Mouse (Mus musculus): ENCODE results near the gene Spats2l. TPM values are rescaled to one million over a fixed set of nuclear protein-coding genes. Genes with fewer than 3 reads are reported as not detected.

Gene Spats2l
- polyA plus RNA-seq, 1 experiment: 2.2 TPM

- Histone ChIP-seq H3K4me1 (ENCODE audit: control insufficient read depth, insufficient read depth, insufficient read length, low read length) (no peaks in the 10 kb centered on the region), H3K4me3 (ENCODE audit: insufficient read depth, low read depth, low read length) (no peak overlapping the region), H3K27ac (replicated peaks; ENCODE audit: low read depth, low read length) (no peak overlapping the region)
Measured at GRCm38 (mm10) chr1:57890259-57890902, 116.4 kb downstream of the Spats2l start.

GRCm38 (mm10) chr1:57890903-57891267 is 116.9 kb downstream of the Spats2l start:
- no peaks in the 10 kb centered on the region for H3K4me1 ChIP-seq (ENCODE audit: control insufficient read depth, insufficient read depth, insufficient read length, low read length)
- no peak overlapping the region for H3K4me3 ChIP-seq (ENCODE audit: insufficient read depth, low read depth, low read length)
- no peak overlapping the region; the same call in 1 of the 2 replicates for H3K27ac ChIP-seq (replicated peaks; ENCODE audit: low read depth, low read length)

GRCm38 (mm10) chr1:57901494-57901893 is 127.5 kb downstream of the Spats2l start:
- Histone ChIP-seq H3K4me3 (ENCODE audit: insufficient read depth, low read depth, low read length) (no peak overlapping the region), H3K4me1 (ENCODE audit: control insufficient read depth, insufficient read depth, insufficient read length, low read length) (no peaks in the 10 kb centered on the region), H3K27ac (replicated peaks; ENCODE audit: low read depth, low read length) (no peak overlapping the region)

DNA sequence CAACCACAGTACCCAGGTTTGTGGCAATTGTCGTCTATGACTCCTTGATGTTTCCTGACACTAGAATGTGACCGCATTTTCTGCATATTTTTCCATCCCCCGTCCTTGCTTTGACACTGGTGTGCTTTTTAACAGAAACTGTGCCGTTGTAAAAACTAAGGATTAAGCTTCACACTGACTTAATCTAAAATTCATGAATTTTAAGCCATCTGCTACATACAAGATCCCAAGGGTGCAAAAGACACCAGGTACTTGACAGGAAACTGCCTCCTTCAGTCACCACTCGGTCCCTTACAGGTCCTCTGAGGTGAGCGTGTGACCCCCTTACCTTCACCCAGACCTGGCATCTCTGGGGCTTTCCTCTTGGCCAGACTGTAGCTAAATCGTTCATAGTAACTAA is 129.8 kb downstream of the Spats2l start:
- Histone ChIP-seq H3K4me1 (ENCODE audit: control insufficient read depth, insufficient read depth, insufficient read length, low read length) (no peaks in the 10 kb centered on the region), H3K27ac (replicated peaks; ENCODE audit: low read depth, low read length) (no peak overlapping the region)

GRCm38 (mm10) chr1:57905912-57906311 is 131.9 kb downstream of the Spats2l start:
- H3K4me1 ChIP-seq (ENCODE audit: control insufficient read depth, insufficient read depth, insufficient read length, low read length): no peaks in the 10 kb centered on the region
- no peak overlapping the region for H3K27ac ChIP-seq (replicated peaks; ENCODE audit: low read depth, low read length)
- no peak overlapping the region for H3K4me3 ChIP-seq (ENCODE audit: insufficient read depth, low read depth, low read length)

More for the DNA sequence above, 129.8 kb downstream of the Spats2l start:
- H3K4me3 ChIP-seq (ENCODE audit: insufficient read depth, low read depth, low read length): no peak overlapping the region

DNA sequence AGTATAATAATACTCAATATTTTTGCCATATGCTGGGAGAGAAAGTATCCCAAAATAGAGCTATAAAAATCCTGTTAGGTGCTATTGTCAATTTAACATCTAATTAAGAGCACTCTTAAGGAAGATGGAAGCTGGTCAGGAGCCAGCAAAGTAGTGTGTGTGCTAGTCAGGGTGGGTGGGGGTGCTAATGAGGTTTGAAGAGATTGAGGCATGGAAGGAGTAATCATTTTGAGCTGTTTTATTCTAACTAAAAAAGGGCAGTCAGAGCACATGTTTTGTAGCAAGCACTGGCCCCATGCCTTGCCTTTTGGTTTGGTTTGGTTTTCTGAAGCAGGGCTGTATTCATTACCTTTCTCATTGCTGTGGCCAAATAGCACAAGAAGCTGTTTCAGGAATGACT is 132.3 kb downstream of the Spats2l start:
- no peak overlapping the region for H3K27ac ChIP-seq (replicated peaks; ENCODE audit: low read depth, low read length)
- H3K4me1 ChIP-seq (ENCODE audit: control insufficient read depth, insufficient read depth, insufficient read length, low read length): no peaks in the 10 kb centered on the region

GRCm38 (mm10) chr1:57911561-57911960 is 137.6 kb downstream of the Spats2l start:
- H3K4me1 ChIP-seq (ENCODE audit: control insufficient read depth, insufficient read depth, insufficient read length, low read length): no peaks in the 10 kb centered on the region
- H3K4me3 ChIP-seq (ENCODE audit: insufficient read depth, low read depth, low read length): no peak overlapping the region
- no peak overlapping the region for H3K27ac ChIP-seq (replicated peaks; ENCODE audit: low read depth, low read length)

More for the DNA sequence above, 132.3 kb downstream of the Spats2l start:
- H3K4me3 ChIP-seq (ENCODE audit: insufficient read depth, low read depth, low read length): no peak overlapping the region

DNA sequence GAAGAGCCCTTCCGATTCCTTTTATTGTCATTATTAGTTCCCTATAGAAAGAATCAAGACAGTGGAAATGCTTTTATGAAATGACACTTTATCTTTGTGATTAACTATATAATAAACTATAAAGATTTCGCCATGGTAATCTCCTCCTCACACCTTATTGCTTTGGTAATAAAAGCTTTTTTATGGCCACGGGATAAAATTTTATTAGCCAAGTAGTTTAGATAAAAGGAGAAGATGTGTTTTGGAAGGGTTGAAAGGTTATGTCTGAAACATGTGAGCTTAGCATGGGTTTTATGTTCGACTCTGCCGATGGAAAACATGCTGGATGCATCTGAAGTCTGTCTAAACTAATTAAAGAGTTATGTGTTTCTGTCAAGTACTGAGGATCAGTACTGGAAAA is 143.4 kb downstream of the Spats2l start:
- H3K27ac ChIP-seq (replicated peaks; ENCODE audit: low read depth, low read length): no peak overlapping the region
- H3K4me1 ChIP-seq (ENCODE audit: control insufficient read depth, insufficient read depth, insufficient read length, low read length): no peaks in the 10 kb centered on the region
- no peak overlapping the region for H3K4me3 ChIP-seq (ENCODE audit: insufficient read depth, low read depth, low read length)

- Histone ChIP-seq H3K4me1 (ENCODE audit: control insufficient read depth, insufficient read depth, insufficient read length, low read length) (no peaks in the 10 kb centered on the region), H3K27ac (replicated peaks; ENCODE audit: low read depth, low read length) (no peak overlapping the region), H3K4me3 (ENCODE audit: insufficient read depth, low read depth, low read length) (no peak overlapping the region)
Measured at GRCm38 (mm10) chr1:57918567-57918966, 144.6 kb downstream of the Spats2l start.

- H3K27ac ChIP-seq (replicated peaks; ENCODE audit: low read depth, low read length): no peak overlapping the region
- no peak overlapping the region for H3K4me3 ChIP-seq (ENCODE audit: insufficient read depth, low read depth, low read length)
- H3K4me1 ChIP-seq (ENCODE audit: control insufficient read depth, insufficient read depth, insufficient read length, low read length): no peaks in the 10 kb centered on the region
Measured at GRCm38 (mm10) chr1:57934287-57934686, 160.3 kb downstream of the Spats2l start.

DNA sequence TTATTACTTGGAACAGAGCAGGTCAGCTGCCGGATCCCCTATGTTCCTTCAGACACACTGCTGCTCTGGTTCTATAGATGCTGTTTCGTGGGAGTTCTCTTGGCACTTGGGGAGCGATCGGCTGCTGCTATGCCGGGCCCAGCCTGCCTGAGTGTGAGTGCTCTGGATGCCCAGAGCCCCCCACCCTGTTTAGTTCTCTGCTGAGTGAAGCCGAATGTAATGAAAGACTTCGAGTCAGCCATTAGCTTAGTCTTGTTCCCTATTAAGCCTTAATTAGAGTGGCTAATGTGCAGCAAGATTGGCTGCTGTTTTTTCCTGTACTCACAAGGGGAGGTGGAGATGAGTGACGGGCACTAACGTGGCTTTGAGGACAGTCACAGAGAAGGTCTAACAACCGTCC is 166.7 kb downstream of the Spats2l start:
- Histone ChIP-seq H3K4me3 (ENCODE audit: insufficient read depth, low read depth, low read length) (no peak overlapping the region), H3K27ac (replicated peaks; ENCODE audit: low read depth, low read length) (no peak overlapping the region), H3K4me1 (ENCODE audit: control insufficient read depth, insufficient read depth, insufficient read length, low read length) (no peaks in the 10 kb centered on the region)

DNA sequence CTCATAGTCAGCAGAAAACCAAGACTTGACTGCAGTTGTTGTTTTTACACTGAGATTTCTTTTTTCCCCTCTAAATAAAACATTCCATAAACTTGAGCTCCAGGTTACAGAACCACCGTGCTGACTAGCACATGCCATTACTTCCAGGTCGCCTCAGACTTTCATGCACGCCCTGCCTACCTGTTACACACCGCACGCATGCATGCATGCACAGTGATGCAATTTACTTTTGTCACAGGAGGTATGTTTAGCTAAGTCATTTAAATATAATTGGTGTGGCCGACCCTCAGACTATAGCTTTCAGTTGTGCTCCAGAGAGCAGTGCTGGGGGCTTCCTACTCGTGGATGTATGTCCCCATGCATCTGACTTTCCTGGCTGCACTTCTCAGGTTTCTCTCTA is 167.1 kb downstream of the Spats2l start:
- Histone ChIP-seq H3K27ac (replicated peaks; ENCODE audit: low read depth, low read length) (no peak overlapping the region), H3K4me3 (ENCODE audit: insufficient read depth, low read depth, low read length) (no peak overlapping the region), H3K4me1 (ENCODE audit: control insufficient read depth, insufficient read depth, insufficient read length, low read length) (no peaks in the 10 kb centered on the region)

- H3K27ac ChIP-seq (replicated peaks; ENCODE audit: low read depth, low read length): no peak overlapping the region
- no peak overlapping the region for H3K4me3 ChIP-seq (ENCODE audit: insufficient read depth, low read depth, low read length)
- no peaks in the 10 kb centered on the region for H3K4me1 ChIP-seq (ENCODE audit: control insufficient read depth, insufficient read depth, insufficient read length, low read length)
Measured at GRCm38 (mm10) chr1:57941734-57942133, 167.8 kb downstream of the Spats2l start.

- no peak overlapping the region for H3K4me3 ChIP-seq (ENCODE audit: insufficient read depth, low read depth, low read length)
- no peak overlapping the region for H3K27ac ChIP-seq (replicated peaks; ENCODE audit: low read depth, low read length)
- no peaks in the 10 kb centered on the region for H3K4me1 ChIP-seq (ENCODE audit: control insufficient read depth, insufficient read depth, insufficient read length, low read length)
Measured at GRCm38 (mm10) chr1:57942215-57942614, 168.3 kb downstream of the Spats2l start.

GRCm38 (mm10) chr1:57947552-57948347 is 173.8 kb downstream of the Spats2l start:
- H3K4me3 ChIP-seq (ENCODE audit: insufficient read depth, low read depth, low read length): no peak overlapping the region
- H3K4me1 ChIP-seq (ENCODE audit: control insufficient read depth, insufficient read depth, insufficient read length, low read length): no peaks in the 10 kb centered on the region
- H3K27ac ChIP-seq (replicated peaks; ENCODE audit: low read depth, low read length): no peak overlapping the region

- Histone ChIP-seq H3K27ac (replicated peaks; ENCODE audit: low read depth, low read length) (no peak overlapping the region), H3K4me1 (ENCODE audit: control insufficient read depth, insufficient read depth, insufficient read length, low read length) (no peaks in the 10 kb centered on the region), H3K4me3 (ENCODE audit: insufficient read depth, low read depth, low read length) (no peak overlapping the region)
Measured at GRCm38 (mm10) chr1:57949195-57949594, 175.2 kb downstream of the Spats2l start.

Data from brown adipose tissue, adult 24 weeks (tissue).